Mouse (Mus musculus) cortical plate, adult 2 months (tissue): ENCODE data around the gene Cyp27b1.

Experiments
- CTCF ChIP-seq: fragments of 200-500 bp; IDR thresholded peaks from 2 replicates; pipeline ENCODE4 v1.5.1; 2011; ENCODE audit warnings: mild to moderate bottlenecking, control low read depth, low read length; ENCODE audit not compliant: insufficient read depth; ENCODE audit errors: extremely low read depth
- POLR2A ChIP-seq: fragments of 200-500 bp; IDR thresholded peaks from 2 replicates; pipeline ENCODE4 v1.6.1; 2011; ENCODE audit warnings: mild to moderate bottlenecking, low read length, control low read depth; ENCODE audit not compliant: insufficient read depth; ENCODE audit errors: extremely low read depth

- TF ChIP-seq CTCF (no peak), POLR2A (no peak)
Observed at GRCm38 (mm10) chr10:127065981-127066380, 17.9 kb downstream of the Cyp27b1 start.
